Comparison of ENCODE assay signal across 14 mouse cellular contexts in the genomic region with DNA sequence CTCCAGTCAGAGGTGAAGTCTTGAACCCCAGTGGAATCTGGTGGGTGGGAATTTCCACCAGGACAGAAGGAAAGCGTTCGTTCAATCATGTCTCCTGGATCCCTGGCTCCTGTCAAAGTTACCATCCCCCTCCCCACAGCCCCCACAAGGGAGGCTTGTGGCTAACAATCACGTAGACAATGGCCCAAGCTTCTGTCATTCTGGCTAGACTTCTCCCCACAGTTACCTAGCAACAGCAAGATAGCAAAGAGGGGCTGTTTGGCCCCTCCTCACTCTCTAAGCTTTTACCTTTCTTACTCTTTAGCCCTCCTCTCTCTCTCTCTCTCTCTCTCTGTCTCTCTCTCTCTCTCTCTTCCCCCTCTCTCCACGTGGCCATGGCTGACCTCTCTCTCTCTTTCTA.
DNase-seq lines count a peak whose midpoint lies in the region; ATAC-seq lines count a peak whose summit lies in the region.
"Had no signal": no experiment of that assay in that cellular context is flagged by ENCODE, and none has a peak within 500 bp of the region (broad histone marks: within the 10 kb centered on the region; RNA-seq: fewer than 3 reads in every experiment).

No protein-coding gene starts in this region.

- H3K9me3 ChIP-seq in midbrain, embryonic 10.5 days (replicated peaks) = no peaks in the 10 kb centered on the region
- H3K9me3 ChIP-seq in midbrain, embryonic 11.5 days (ENCODE audit: control insufficient read depth, low read length) = no peaks in the 10 kb centered on the region
- H3K9me3 ChIP-seq in forebrain, embryonic 11.5 days (ENCODE audit: control insufficient read depth, low read length) = no peaks in the 10 kb centered on the region
- no peaks in the 10 kb centered on the region for H3K9me3 ChIP-seq in hindbrain, embryonic 15.5 days
- H3K9me3 ChIP-seq: liver, embryonic 15.5 days had no signal

- no peak overlapping the region for H3K4me3 ChIP-seq in midbrain, embryonic 10.5 days
- no peak overlapping the region for H3K4me3 ChIP-seq in midbrain, embryonic 11.5 days (ENCODE audit: low read depth, low read length)
- H3K4me3 ChIP-seq in forebrain, embryonic 11.5 days (ENCODE audit: low read depth, low read length) = no peak overlapping the region
- no peak overlapping the region for H3K4me3 ChIP-seq in hindbrain, embryonic 15.5 days
- H3K4me3 ChIP-seq: liver, embryonic 15.5 days had no signal

- H3K27me3 ChIP-seq in midbrain, embryonic 10.5 days (ENCODE audit: low read depth, poor library complexity, severe bottlenecking) = no peaks in the 10 kb centered on the region
- no peaks in the 10 kb centered on the region for H3K27me3 ChIP-seq in midbrain, embryonic 11.5 days (ENCODE audit: control insufficient read depth, insufficient read depth, low read length)
- no peaks in the 10 kb centered on the region for H3K27me3 ChIP-seq in forebrain, embryonic 11.5 days (ENCODE audit: control insufficient read depth, insufficient read depth, low read length)
- no peaks in the 10 kb centered on the region for H3K27me3 ChIP-seq in hindbrain, embryonic 15.5 days
- H3K27me3 ChIP-seq: liver, embryonic 15.5 days had no signal

- H3K4me1 ChIP-seq in midbrain, embryonic 10.5 days = peaks cover 32% of the 10 kb centered on the region
- peaks cover 3% of the 10 kb centered on the region for H3K4me1 ChIP-seq in midbrain, embryonic 11.5 days (ENCODE audit: control insufficient read depth, insufficient read depth, low read length)
- H3K4me1 ChIP-seq in forebrain, embryonic 11.5 days (replicated peaks; ENCODE audit: control insufficient read depth, insufficient read depth, low read length) = 0 out of 2 replicates have a peak, but pooled peaks cover 3% of the 10 kb centered on the region
- H3K4me1 ChIP-seq in hindbrain, embryonic 15.5 days (replicated peaks) = peaks cover 14% of the 10 kb centered on the region

- DNase-seq in midbrain, embryonic 10.5 days (ENCODE audit: low spot score) = peak; percentile 39
- DNase-seq in midbrain, embryonic 11.5 days (ENCODE audit: low spot score, missing footprints) = no peak
- DNase-seq in forebrain, embryonic 11.5 days (ENCODE audit: low spot score) = peak; percentile 35
- DNase-seq in spleen, adult 18-20 months = no peak
- no peak for DNase-seq in left cerebral cortex, postnatal 4 days
- DNase-seq in cerebellum, postnatal 4 days (ENCODE audit: low spot score in 2 of 2) = no peak
- DNase-seq: adrenal gland, postnatal 10 days; cerebellum, postnatal 36 days; heart, adult 18-20 months; kidney, adult 18-20 months; kidney, postnatal 25 days had no signal

- H3K9ac ChIP-seq in midbrain, embryonic 11.5 days (ENCODE audit: low read length) = no peak overlapping the region
- no peak overlapping the region for H3K9ac ChIP-seq in forebrain, embryonic 11.5 days (ENCODE audit: low read length)
- no peak overlapping the region for H3K9ac ChIP-seq in hindbrain, embryonic 15.5 days
- H3K9ac ChIP-seq: liver, embryonic 15.5 days had no signal

- H3K27ac ChIP-seq in midbrain, embryonic 10.5 days (replicated peaks) = peak overlapping the region; percentile 74
- no peak overlapping the region for H3K27ac ChIP-seq in midbrain, embryonic 11.5 days (ENCODE audit: low read depth, low read length)
- no peak overlapping the region for H3K27ac ChIP-seq in forebrain, embryonic 11.5 days (ENCODE audit: low read depth, low read length)
- H3K27ac ChIP-seq in hindbrain, embryonic 15.5 days (replicated peaks) = peak overlapping the region; percentile 26; the same call in 1 of the 2 replicates
- H3K27ac ChIP-seq: liver, embryonic 15.5 days had no signal

- H3K36me3 ChIP-seq in midbrain, embryonic 10.5 days = no peaks in the 10 kb centered on the region
- H3K36me3 ChIP-seq in midbrain, embryonic 11.5 days (ENCODE audit: control insufficient read depth, insufficient read depth, low read length) = no peaks in the 10 kb centered on the region
- H3K36me3 ChIP-seq in forebrain, embryonic 11.5 days (ENCODE audit: control insufficient read depth, insufficient read depth, low read length) = no peaks in the 10 kb centered on the region
- no peaks in the 10 kb centered on the region for H3K36me3 ChIP-seq in hindbrain, embryonic 15.5 days
- H3K36me3 ChIP-seq: liver, embryonic 15.5 days had no signal

- 38% methylated on average over 4 of the region's 4 CpGs for WGBS in midbrain, embryonic 10.5 days
- WGBS in midbrain, embryonic 11.5 days = 23% methylated on average over 4 of the region's 4 CpGs
- WGBS in forebrain, embryonic 11.5 days = 31% methylated on average over 4 of the region's 4 CpGs
- WGBS in hindbrain, embryonic 15.5 days = 19% methylated on average over 4 of the region's 4 CpGs

- intact Hi-C loops in left cerebral cortex, postnatal 4 days (cut with DNase I) = no loop called here

- H3K4me2 ChIP-seq in midbrain, embryonic 11.5 days = no peak overlapping the region
- no peak overlapping the region for H3K4me2 ChIP-seq in forebrain, embryonic 11.5 days (ENCODE audit: low read depth, low read length, severe bottlenecking)
- H3K4me2 ChIP-seq in hindbrain, embryonic 15.5 days = no peak overlapping the region
- H3K4me2 ChIP-seq: liver, embryonic 15.5 days had no signal

- ATAC-seq in midbrain, embryonic 11.5 days (ENCODE audit: low FRiP score) = no peak
- 0 out of 2 replicates have a peak, but pooled peaks have one; percentile 21 for ATAC-seq in forebrain, embryonic 11.5 days (replicated peaks; ENCODE audit: low FRiP score)
- ATAC-seq in hindbrain, embryonic 15.5 days (ENCODE audit: low FRiP score, low read depth) = no peak; the same call in 1 of the 2 replicates
- no peak for ATAC-seq in megakaryocyte-erythroid progenitor cell, adult 5-6 weeks (replicated peaks; ENCODE audit: low FRiP score, low TSS enrichment, poor library complexity, severe bottlenecking)

Comparison
In these comparisons a context has a peak if more than half of its experiments do, and no peak if none do; other contexts are left out.
1. DNase-seq: peak in midbrain, embryonic 10.5 days (single experiment) and forebrain, embryonic 11.5 days (single experiment); none in midbrain, embryonic 11.5 days (single experiment), spleen, adult 18-20 months (0 of 2), left cerebral cortex, postnatal 4 days (single experiment) and cerebellum, postnatal 4 days (0 of 2).
2. H3K27ac ChIP-seq: peak in midbrain, embryonic 10.5 days (single experiment) and hindbrain, embryonic 15.5 days (single experiment); none in midbrain, embryonic 11.5 days (single experiment) and forebrain, embryonic 11.5 days (single experiment).